In genomic region chr1:180422076-180422828, GRCm38 (mm10) we compare ENCODE assay signal across 8 mouse cellular contexts.
DNase-seq lines count a peak whose midpoint lies in the region; ATAC-seq and TF ChIP-seq lines count a peak whose summit lies in the region.

No protein-coding gene starts in this region.

- 17% methylated on average over 11 of the region's 11 CpGs for WGBS in forebrain, embryonic 16.5 days

- peaks cover under 1% of the 10 kb centered on the region; the same call in 1 of the 2 replicates for H3K27me3 ChIP-seq in G1E (ENCODE audit: insufficient read depth, low read length)
- no peaks in the 10 kb centered on the region for H3K27me3 ChIP-seq in forebrain, embryonic 16.5 days (replicated peaks; ENCODE audit: control insufficient read depth, insufficient read depth, low read length)

- peak; percentile 63 for TF ChIP-seq CTCF in G1E (IDR thresholded peaks at IDR 0.05; ENCODE audit: low read depth, low read length)

- peaks cover 35% of the 10 kb centered on the region for H3K4me1 ChIP-seq in G1E (ENCODE audit: insufficient read depth, low read depth, low read length)
- peaks cover 6% of the 10 kb centered on the region for H3K4me1 ChIP-seq in forebrain, embryonic 16.5 days (replicated peaks; ENCODE audit: control insufficient read depth, insufficient read depth, low read length)

- H3K9ac ChIP-seq in forebrain, embryonic 16.5 days (replicated peaks; ENCODE audit: low read depth, low read length): no peak overlapping the region; the same call in 1 of the 2 replicates

- peak; percentile 64 for DNase-seq in G1E (ENCODE audit: low spot score)
- peak; percentile 66 for DNase-seq in cerebellum, adult 11 months
- peak; percentile 82 to 84 for DNase-seq in heart, postnatal 36 days
- peak; percentile 83 for DNase-seq in layer of hippocampus, adult 9-11 months
- peak; percentile 88 for DNase-seq in lung, postnatal 14 days
- DNase-seq in retina, postnatal 1 day: peak; percentile 87
- peak; percentile 51 for DNase-seq in urinary bladder, adult 2 months (ENCODE audit: low spot score)

- no peaks in the 10 kb centered on the region for H3K9me3 ChIP-seq in G1E (replicated peaks)
- no peaks in the 10 kb centered on the region for H3K9me3 ChIP-seq in forebrain, embryonic 16.5 days (ENCODE audit: control insufficient read depth, low read length)

- H3K4me2 ChIP-seq in forebrain, embryonic 16.5 days (ENCODE audit: low read length): peak overlapping the region; percentile 11; the same call in 1 of the 2 replicates

- 0 out of 2 replicates have a peak, but pooled peaks have one; percentile 12 for ATAC-seq in G1E (ENCODE audit: extremely low read depth, insufficient number of reproducible peaks, low FRiP score, poor library complexity, severe bottlenecking)
- ATAC-seq in forebrain, embryonic 16.5 days: peak; percentile 67

- intact Hi-C loops in heart, postnatal 36 days (cut with DNase I): loop anchor here (1.0 kb wide), 1 partner anchor 154 kb away; no protein-coding TSS in a partner anchor

- H3K36me3 ChIP-seq in G1E (replicated peaks): peaks cover 88% of the 10 kb centered on the region
- no peaks in the 10 kb centered on the region for H3K36me3 ChIP-seq in forebrain, embryonic 16.5 days (ENCODE audit: control insufficient read depth, insufficient read depth)

- H3K27ac ChIP-seq in forebrain, embryonic 16.5 days (ENCODE audit: low read length): no peak overlapping the region

- H3K4me3 ChIP-seq in G1E (ENCODE audit: low read depth, low read length): no peak overlapping the region
- no peak overlapping the region for H3K4me3 ChIP-seq in forebrain, embryonic 16.5 days (replicated peaks; ENCODE audit: low read length)
